Mouse (Mus musculus) embryonic facial prominence, embryonic 15.5 days (tissue): Measurements from ENCODE around the gene Dll3. TPM values are rescaled to one million over a fixed set of nuclear protein-coding genes. Genes with fewer than 3 reads are reported as not detected.

Experiments
- ATAC-seq: fragments of 200-750 bp; cut with Nextera tagmentation; 2 replicates; pipeline ENCODE4 v1.8.0; 2017; ENCODE audit warnings: low read depth, moderate TSS enrichment; ENCODE audit not compliant: insufficient number of reproducible peaks, low FRiP score, low TSS enrichment
- H3K27ac ChIP-seq: fragments of 300-500 bp; sonication (generic); replicated peaks from 2 replicates; pipeline ENCODE4 v1.5.1; 2015; ENCODE audit warnings: mild to moderate bottlenecking, inconsistent platforms
- H3K27me3 ChIP-seq: fragments of 300-500 bp; sonication (generic); 2 replicates; pipeline ENCODE4 v1.6.1; 2015; ENCODE audit warnings: inconsistent platforms
- H3K36me3 ChIP-seq: fragments of 300-500 bp; sonication (generic); 2 replicates; pipeline ENCODE4 v1.6.1; 2015; ENCODE audit warnings: mild to moderate bottlenecking, inconsistent platforms
- H3K4me1 ChIP-seq: fragments of 300-500 bp; sonication (generic); 2 replicates; pipeline ENCODE4 v1.6.1; 2015; ENCODE audit warnings: inconsistent platforms
- H3K4me2 ChIP-seq: fragments of 300-500 bp; sonication (generic); replicated peaks from 2 replicates; pipeline ENCODE4 v1.6.1; 2015; ENCODE audit warnings: mild to moderate bottlenecking, inconsistent platforms
- H3K4me3 ChIP-seq: fragments of 300-500 bp; sonication (generic); replicated peaks from 2 replicates; pipeline ENCODE4 v1.5.1; 2015; ENCODE audit warnings: mild to moderate bottlenecking, inconsistent platforms
- H3K9ac ChIP-seq: fragments of 300-500 bp; sonication (generic); 2 replicates; pipeline ENCODE4 v1.6.1; 2015; ENCODE audit warnings: inconsistent platforms
- H3K9me3 ChIP-seq: fragments of 300-500 bp; sonication (generic); replicated peaks from 2 replicates; pipeline ENCODE4 v1.6.1; 2016; ENCODE audit warnings: inconsistent platforms
- WGBS: fragments of 180-500 bp; shearing (Covaris S2); methylation state at CpG from one replicate; pipeline ENCODE4 v1.1.7; 2015; 5-methylcytosine and 5-hydroxymethylcytosine counted together
- polyA plus RNA-seq: library from polyadenylated mRNA; unstranded; fragments of >200 nt; fragmentation: Nextera tagmentation; extraction: Ambion mirVana; gene quantifications from 2 replicates; pipeline ENCODE4 v1.2.1, GENCODE M21; 2015

The Dll3 gene
- polyA plus RNA-seq, 1 experiment from 2014 or later, result 2.0 TPM

DNA sequence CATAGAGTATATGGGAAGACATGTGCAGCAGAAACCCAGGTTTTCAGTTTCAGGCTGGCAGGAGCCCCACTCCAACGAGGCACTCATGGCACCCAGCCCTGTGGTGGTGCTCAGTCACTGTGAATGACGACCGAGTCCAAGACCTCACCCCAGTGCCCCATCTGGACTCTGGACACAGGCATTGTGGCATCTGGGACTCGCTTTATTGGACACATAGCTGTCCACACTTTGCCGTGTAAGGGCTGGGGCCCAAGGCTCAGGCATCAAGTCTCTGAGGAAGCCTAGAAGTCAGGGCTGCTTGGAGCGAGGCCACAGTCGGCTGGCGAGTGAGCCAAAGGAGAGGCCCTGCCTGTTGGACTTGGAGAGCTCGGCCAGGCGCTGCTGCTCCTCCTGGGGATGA is 3.6 kb upstream of the Dll3 start:
- Histone ChIP-seq H3K4me1 (peaks cover 20% of the 10 kb centered on the region), H3K36me3 (peaks cover 58% of the 10 kb centered on the region), H3K4me2 (no peak overlapping the region), H3K27me3 (peaks cover 31% of the 10 kb centered on the region), H3K27ac (no peak overlapping the region), H3K9ac (no peak overlapping the region), H3K4me3 (no peak overlapping the region), H3K9me3 (no peaks in the 10 kb centered on the region)
- no peak for ATAC-seq
- WGBS, result 88% methylated on average over 10 of the region's 10 CpGs

DNA sequence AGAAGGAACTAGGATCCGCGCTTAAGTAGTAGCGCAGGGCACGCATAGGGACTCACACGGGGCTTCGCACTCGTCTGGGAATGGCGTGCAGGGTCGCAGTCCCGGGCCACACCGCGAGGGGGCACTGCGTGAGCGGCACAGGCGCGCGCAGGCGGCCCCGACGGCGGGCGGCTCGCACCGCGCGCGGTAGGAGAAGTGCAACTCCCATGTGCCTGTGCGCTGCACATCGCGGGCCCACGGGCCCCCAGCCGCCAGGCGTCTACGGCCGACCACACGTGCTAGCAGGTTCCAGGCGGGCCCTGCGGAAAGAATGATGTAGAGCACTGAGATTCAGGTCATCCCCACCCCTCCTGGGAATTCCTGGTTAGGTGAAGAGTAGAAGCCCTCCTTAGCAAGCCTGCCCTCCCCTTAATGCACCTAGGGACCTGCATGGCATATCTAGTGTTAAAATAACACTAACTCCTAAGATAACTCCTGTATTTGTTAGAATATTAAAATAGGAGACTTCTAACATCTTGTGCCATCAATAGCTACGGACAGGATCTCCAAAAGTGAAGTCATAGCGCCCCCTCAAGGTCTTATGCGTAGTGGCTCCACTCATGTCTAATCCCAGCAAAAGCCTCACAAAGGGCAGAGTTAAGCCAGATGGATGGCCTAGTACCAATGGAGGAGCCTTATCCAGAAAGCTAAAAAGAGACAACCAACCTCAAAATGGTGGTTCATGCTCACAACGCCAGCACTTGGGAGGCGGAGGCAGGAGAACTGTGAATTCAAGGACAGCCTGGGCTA is 3.0 kb downstream of the Dll3 start:
- peak overlapping the region; percentile 15; the same call in 1 of the 2 replicates for H3K4me3 ChIP-seq
- H3K27me3 ChIP-seq, result peaks cover 93% of the 10 kb centered on the region
- H3K9me3 ChIP-seq, result no peaks in the 10 kb centered on the region
- H3K36me3 ChIP-seq, result no peaks in the 10 kb centered on the region
- no peak overlapping the region for H3K27ac ChIP-seq
- 7% methylated on average over 43 of the region's 43 CpGs for WGBS
- ATAC-seq, result 0 out of 2 replicates have a peak, but pooled peaks have one; percentile 25
- peaks cover 25% of the 10 kb centered on the region for H3K4me1 ChIP-seq
- H3K9ac ChIP-seq, result no peak overlapping the region
- peak overlapping the region; percentile 34 for H3K4me2 ChIP-seq

DNA sequence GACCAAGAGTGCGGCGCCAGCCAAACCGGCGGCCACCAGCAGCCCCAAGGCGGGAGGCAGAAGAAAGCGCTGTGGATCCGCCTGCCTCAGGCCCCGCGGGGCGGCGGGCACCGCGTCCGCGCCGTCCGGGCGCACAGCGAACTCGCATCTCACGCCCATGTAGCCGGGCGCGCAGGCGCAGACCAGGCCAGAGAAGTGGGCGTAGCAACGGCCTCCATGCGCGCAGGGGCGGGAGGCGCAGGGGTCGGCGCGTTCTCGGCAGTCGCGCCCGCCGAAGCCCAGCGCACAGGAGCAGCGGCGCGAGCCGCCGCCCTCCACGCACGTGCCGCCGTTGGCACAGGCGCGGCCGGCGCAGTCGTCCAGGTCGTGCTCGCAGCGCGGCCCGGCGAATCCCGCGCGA is 7.6 kb downstream of the Dll3 start:
- Histone ChIP-seq H3K36me3 (no peaks in the 10 kb centered on the region), H3K4me3 (peak overlapping the region; percentile 50), H3K9ac (peak overlapping the region; percentile 10; the same call in 1 of the 2 replicates), H3K4me2 (peak overlapping the region; percentile 81), H3K27ac (no peak overlapping the region), H3K4me1 (peaks cover 23% of the 10 kb centered on the region), H3K27me3 (peaks cover 95% of the 10 kb centered on the region), H3K9me3 (no peaks in the 10 kb centered on the region)
- peak; percentile 53; the same call in 1 of the 2 replicates for ATAC-seq
- WGBS, result 3% methylated on average over 63 of the region's 63 CpGs

DNA sequence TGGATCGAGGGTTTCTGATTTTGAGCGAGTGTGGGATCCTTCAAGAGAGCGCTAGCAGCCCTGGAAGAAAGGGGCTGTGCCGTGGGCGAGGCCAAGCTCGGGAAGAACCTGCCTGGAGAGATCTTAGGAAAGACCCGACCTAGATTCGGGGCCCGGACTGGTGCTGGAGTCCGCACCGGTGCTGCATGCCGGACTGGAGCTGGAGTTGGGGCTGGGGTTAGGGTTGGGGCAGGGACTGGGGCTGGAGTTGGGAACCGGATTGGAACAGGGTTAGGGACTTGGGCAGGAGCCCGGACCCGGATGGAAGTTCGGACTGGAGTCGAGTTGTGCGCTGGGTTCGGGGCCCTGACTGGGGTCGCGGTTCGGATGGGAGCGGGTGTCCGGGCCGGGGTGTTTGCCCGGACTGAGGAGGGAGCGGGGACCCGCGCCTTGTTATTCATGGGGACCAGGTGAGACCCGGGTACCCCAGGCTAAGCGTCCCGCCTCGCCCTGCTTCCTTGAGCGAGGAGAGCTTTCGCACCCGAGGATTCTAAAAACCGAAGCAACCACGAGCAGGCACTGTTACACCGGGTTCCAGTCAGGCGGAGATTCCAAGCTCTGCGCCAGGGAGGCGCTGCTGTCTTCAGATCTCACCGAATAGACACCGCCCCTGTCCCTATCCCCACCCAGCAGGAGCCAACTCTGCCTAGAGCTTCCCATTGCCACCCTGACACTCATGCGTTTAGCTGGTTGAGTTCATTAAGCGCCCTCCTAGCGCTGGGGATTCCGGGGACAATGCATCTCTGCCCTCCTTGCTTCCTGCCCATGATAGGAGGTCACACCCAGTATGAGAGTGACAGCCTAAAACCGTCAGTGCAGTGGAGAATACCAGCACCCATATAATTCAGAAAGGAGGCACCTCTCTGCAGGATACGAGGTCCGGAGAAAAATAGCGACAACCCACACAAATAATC is 11.1 kb downstream of the Dll3 start, which contains the start of gene Selenov:
TSS of gene Selenov (minus strand) at position 549 of the 953 bp plus-strand sequence.
- WGBS, result under 1% methylated on average over 52 of the region's 52 CpGs
- peaks cover 87% of the 10 kb centered on the region for H3K27me3 ChIP-seq
- H3K9ac ChIP-seq, result no peak within 1 kb of the TSS
- H3K4me1 ChIP-seq, result peaks cover 16% of the 10 kb centered on the region
- H3K27ac ChIP-seq, result no peak within 1 kb of the TSS
- ATAC-seq, result no peak
- peak within 1 kb of the TSS; percentile 22 for H3K4me3 ChIP-seq
- H3K4me2 ChIP-seq, result peak within 1 kb of the TSS; percentile 49
- no peaks in the 10 kb centered on the region for H3K9me3 ChIP-seq
- no peaks in the 10 kb centered on the region for H3K36me3 ChIP-seq

DNA sequence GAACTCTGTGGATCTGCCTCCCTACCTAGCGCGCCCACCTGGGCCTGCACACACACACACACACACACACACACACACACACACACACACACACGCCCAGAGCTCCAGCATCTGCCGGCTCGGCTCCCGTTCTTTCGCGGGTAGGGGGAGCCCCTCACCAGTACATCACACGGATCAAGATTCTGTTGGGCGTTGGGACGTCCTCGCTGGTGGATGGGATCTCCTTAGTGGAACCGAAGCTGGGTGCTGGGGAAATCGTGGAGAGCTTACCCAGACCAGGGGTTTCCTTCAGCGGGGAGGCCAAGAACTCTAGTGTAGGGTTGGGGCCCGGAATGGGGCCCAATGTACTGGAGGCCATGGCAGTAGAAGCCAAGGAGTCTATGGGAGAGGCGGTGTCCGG is 11.9 kb downstream of the Dll3 start:
- Histone ChIP-seq H3K4me1 (peaks cover 16% of the 10 kb centered on the region), H3K9me3 (no peaks in the 10 kb centered on the region), H3K36me3 (no peaks in the 10 kb centered on the region), H3K4me2 (peak overlapping the region; percentile 49), H3K27me3 (peaks cover 82% of the 10 kb centered on the region), H3K9ac (no peak overlapping the region), H3K27ac (no peak overlapping the region), H3K4me3 (peak overlapping the region; percentile 22)
- WGBS, result under 1% methylated on average over 18 of the region's 18 CpGs
- ATAC-seq, result no peak

DNA sequence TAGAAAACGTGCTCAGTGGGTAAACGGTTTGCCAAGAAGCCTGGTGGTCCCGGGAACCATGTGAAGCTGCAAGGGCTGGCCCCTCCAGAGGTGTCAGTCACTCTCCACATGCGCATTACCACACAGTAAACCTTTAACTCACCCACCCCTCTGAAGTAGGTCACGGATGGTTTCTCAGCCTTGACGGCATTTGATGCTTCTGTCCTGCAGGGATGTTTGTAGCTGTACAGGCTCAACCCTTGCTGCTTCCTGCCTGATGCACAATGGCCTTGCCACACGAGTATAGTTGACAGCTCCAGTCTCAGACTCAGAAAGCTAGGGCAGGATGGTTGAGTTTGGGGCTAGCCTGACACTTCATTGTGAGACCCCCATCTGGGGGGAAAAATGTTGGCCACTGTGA is 21.4 kb downstream of the Dll3 start:
- Histone ChIP-seq H3K4me2 (no peak overlapping the region), H3K4me3 (no peak overlapping the region), H3K27ac (no peak overlapping the region), H3K27me3 (no peaks in the 10 kb centered on the region), H3K9me3 (no peaks in the 10 kb centered on the region), H3K9ac (no peak overlapping the region), H3K36me3 (no peaks in the 10 kb centered on the region), H3K4me1 (peaks cover 10% of the 10 kb centered on the region)
- no peak for ATAC-seq
- WGBS, result 75% methylated on average over 7 of the region's 7 CpGs

DNA sequence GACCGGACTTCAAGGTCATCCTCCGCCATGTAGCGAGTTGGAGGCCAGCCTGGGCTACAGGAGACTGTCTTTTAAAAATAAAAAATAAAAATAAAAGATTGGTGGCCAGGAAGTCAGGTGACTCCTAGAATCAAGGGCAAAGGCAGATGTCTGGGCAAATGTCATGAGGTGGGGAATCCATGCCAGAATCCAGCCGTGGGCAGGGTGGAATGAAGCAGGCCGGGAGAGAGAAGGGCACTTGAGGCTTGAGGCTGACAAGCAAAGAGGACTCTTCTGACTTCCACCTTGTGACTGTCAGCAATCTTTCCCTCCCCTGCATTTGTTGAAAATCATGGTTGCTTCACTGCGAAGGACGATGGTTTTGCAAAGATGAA is 23.8 kb downstream of the Dll3 start:
- Histone ChIP-seq H3K4me3 (peak overlapping the region; percentile 76), H3K9me3 (no peaks in the 10 kb centered on the region), H3K36me3 (no peaks in the 10 kb centered on the region), H3K4me2 (peak overlapping the region; percentile 91), H3K4me1 (peaks cover 10% of the 10 kb centered on the region), H3K9ac (peak overlapping the region; percentile 80), H3K27me3 (no peaks in the 10 kb centered on the region), H3K27ac (no peak overlapping the region)
- ATAC-seq, result no peak
- WGBS, result 86% methylated on average over 7 of the region's 7 CpGs

DNA sequence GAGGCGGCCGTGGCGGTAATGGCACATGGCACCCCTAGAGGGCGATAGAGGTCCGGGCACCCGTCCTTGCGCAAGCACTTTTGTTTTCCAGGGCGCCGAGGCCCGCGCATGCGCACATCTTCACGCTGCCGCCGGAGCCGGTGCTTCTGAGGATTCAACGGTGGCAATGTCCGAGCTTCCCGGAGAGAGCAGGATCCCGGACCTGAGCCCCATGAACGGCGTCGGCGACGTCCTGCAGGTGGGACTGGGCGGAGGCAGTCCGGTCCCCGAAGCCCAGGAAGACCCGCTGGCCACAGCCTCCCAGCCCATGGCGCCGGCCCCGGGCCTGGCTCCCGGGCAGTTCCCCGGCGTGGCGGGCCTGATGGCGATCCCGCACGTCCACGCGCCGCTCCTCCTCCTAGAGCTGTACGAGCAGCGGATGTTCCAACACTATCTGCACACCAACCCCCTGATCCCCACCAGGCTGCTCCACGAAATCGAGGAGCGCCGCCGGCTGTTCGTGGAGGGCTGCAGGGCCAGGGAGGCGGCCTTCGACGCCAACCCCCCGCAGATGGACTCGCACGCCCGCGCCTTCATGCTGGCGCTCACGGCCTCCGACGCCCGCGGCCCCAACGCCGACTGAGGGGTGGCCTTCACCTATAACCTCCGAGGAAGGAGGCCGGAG is 24.3 kb downstream of the Dll3 start, which contains the start of gene Eid2b:
TSS of gene Eid2b (plus strand) at position 125 of the 664 bp plus-strand sequence.
- no peaks in the 10 kb centered on the region for H3K9me3 ChIP-seq
- 4% methylated on average over 68 of the region's 68 CpGs for WGBS
- peak; percentile 53; the same call in 1 of the 2 replicates for ATAC-seq

DNA sequence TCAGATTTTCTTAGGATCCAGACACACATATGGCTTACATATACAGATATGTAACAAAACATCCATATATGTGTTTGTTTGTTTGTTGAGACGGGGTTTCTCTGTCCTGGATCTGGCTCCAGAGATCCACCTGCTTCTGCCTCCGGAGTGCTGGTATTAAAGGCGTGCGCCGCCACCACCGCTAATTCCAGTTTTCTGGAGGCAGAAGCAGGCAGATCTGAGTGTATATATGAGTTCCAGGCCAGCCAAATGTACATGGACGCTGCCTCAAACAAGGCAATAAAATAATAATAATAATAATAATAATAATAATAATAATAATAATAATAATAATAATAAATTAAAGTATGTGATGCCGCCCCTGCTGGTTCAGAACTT is 24.8 kb downstream of the Dll3 start:
- H3K9me3 ChIP-seq, result no peaks in the 10 kb centered on the region
- H3K27ac ChIP-seq, result no peak overlapping the region
- no peak overlapping the region for H3K4me2 ChIP-seq
- peaks cover 8% of the 10 kb centered on the region; the same call in 1 of the 2 replicates for H3K36me3 ChIP-seq
- H3K9ac ChIP-seq, result no peak overlapping the region
- H3K4me3 ChIP-seq, result peak overlapping the region; percentile 76; the same call in 1 of the 2 replicates
- no peaks in the 10 kb centered on the region for H3K27me3 ChIP-seq
- peaks cover 10% of the 10 kb centered on the region for H3K4me1 ChIP-seq
- no peak for ATAC-seq
- 63% methylated on average over 8 of the region's 8 CpGs for WGBS

More for the DNA sequence above, 24.3 kb downstream of the Dll3 start, which contains the start of gene Eid2b:
- Histone ChIP-seq H3K4me1 (peaks cover 10% of the 10 kb centered on the region), H3K27ac (peak within 1 kb of the TSS; percentile 66; the same call in 1 of the 2 replicates), H3K27me3 (no peaks in the 10 kb centered on the region), H3K4me2 (peak within 1 kb of the TSS; percentile 91), H3K9ac (peak within 1 kb of the TSS; percentile 80), H3K4me3 (peak within 1 kb of the TSS; percentile 76), H3K36me3 (peaks cover 2% of the 10 kb centered on the region; the same call in 1 of the 2 replicates)

DNA sequence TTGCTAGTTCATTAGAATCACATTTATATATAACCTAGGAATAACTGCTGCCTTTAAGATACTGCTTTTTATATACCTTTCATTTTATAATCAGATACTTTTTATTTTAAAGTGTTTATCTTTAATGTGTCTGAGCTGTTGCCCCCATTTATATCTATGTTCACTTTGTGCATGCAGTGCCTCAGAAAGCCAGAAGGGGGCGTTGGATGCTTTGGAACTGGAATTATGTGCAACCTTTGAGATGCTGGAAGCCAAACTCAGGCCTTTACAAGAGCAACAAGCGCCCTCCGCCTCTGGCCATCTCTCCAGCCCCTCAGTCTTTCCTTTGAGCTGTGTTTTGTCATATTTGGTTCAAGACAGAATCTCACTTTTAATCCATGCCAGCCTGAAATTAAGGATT is 30.3 kb downstream of the Dll3 start:
- H3K27ac ChIP-seq, result no peak overlapping the region
- WGBS, result 67% methylated on average over 3 of the region's 3 CpGs
- no peak overlapping the region for H3K9ac ChIP-seq
- H3K9me3 ChIP-seq, result no peaks in the 10 kb centered on the region
- peaks cover 11% of the 10 kb centered on the region for H3K4me1 ChIP-seq
- peaks cover 19% of the 10 kb centered on the region for H3K36me3 ChIP-seq
- no peak overlapping the region for H3K4me3 ChIP-seq
- no peaks in the 10 kb centered on the region for H3K27me3 ChIP-seq
- no peak overlapping the region for H3K4me2 ChIP-seq
- no peak for ATAC-seq
